Comparison of ENCODE assay signal across 8 mouse cellular contexts in genomic region chr8:105297511-105298192, GRCm38 (mm10). TPM values are rescaled to one million over a fixed set of nuclear protein-coding genes. Genes with fewer than 3 reads are reported as not detected.
A peak's percentile ranks its signal among the peaks of the same experiment; 100 is the strongest.
DNase-seq lines count a peak whose midpoint lies in the region; ATAC-seq and TF ChIP-seq lines count a peak whose summit lies in the region.

Gene E2f4, plus strand, starts transcription at chr8:105297663.

- H3K4me1 ChIP-seq in embryonic facial prominence, embryonic 12.5 days, result peaks cover 11% of the 10 kb centered on the region
- H3K4me1 ChIP-seq in kidney, adult 2 months (ENCODE audit: control insufficient read depth, insufficient read depth, low read length), result peaks cover 7% of the 10 kb centered on the region; the same call in 1 of the 2 replicates
- H3K4me1 ChIP-seq in limb, embryonic 12.5 days (replicated peaks), result peaks cover 18% of the 10 kb centered on the region
- peaks cover 21% of the 10 kb centered on the region for H3K4me1 ChIP-seq in midbrain, embryonic 15.5 days
- H3K4me1 ChIP-seq in spleen, adult 2 months (ENCODE audit: control insufficient read depth, insufficient read depth, insufficient read length), result peaks cover 10% of the 10 kb centered on the region; the same call in 1 of the 2 replicates

- H3K27me3 ChIP-seq in embryonic facial prominence, embryonic 12.5 days, result peaks cover 8% of the 10 kb centered on the region; the same call in 1 of the 2 replicates
- H3K27me3 ChIP-seq in kidney, adult 2 months (replicated peaks; ENCODE audit: control insufficient read depth, insufficient read depth, low read length), result no peaks in the 10 kb centered on the region
- H3K27me3 ChIP-seq in limb, embryonic 12.5 days, result peaks cover 14% of the 10 kb centered on the region
- H3K27me3 ChIP-seq in midbrain, embryonic 15.5 days (replicated peaks), result no peaks in the 10 kb centered on the region
- H3K27me3 ChIP-seq in spleen, adult 2 months (ENCODE audit: control insufficient read depth, insufficient read depth, low read length), result no peaks in the 10 kb centered on the region

- DNase-seq in 3134 (ENCODE audit: extremely low read depth, insufficient read length, low spot score), result peak; percentile 84
- DNase-seq in adrenal gland, postnatal 25 days, result peak; percentile 94
- peak; percentile 95 to 96 for DNase-seq in heart, adult 18-20 months
- DNase-seq in kidney, adult 2 months, result peak; percentile 97
- peak; percentile 71 to 90 for DNase-seq in spleen, adult 2 months (ENCODE audit: low read depth in 1 of 2, low spot score in 2 of 2)

- peak within 1 kb of the TSS; percentile 96 for H3K4me3 ChIP-seq in embryonic facial prominence, embryonic 12.5 days
- peak within 1 kb of the TSS; percentile 88 for H3K4me3 ChIP-seq in kidney, adult 2 months (ENCODE audit: insufficient read depth, low read depth, low read length)
- H3K4me3 ChIP-seq in limb, embryonic 12.5 days (replicated peaks), result peak within 1 kb of the TSS; percentile 98
- H3K4me3 ChIP-seq in midbrain, embryonic 15.5 days, result peak within 1 kb of the TSS; percentile 100
- peak within 1 kb of the TSS; percentile 88 for H3K4me3 ChIP-seq in spleen, adult 2 months (ENCODE audit: extremely low read depth, insufficient read depth, insufficient read length)

- ATAC-seq in embryonic facial prominence, embryonic 12.5 days (ENCODE audit: insufficient number of reproducible peaks, insufficient read depth, low FRiP score, low TSS enrichment), result peak; percentile 73
- ATAC-seq in limb, embryonic 12.5 days (ENCODE audit: insufficient number of reproducible peaks, insufficient read depth, low FRiP score, low TSS enrichment, low read depth), result peak; percentile 83
- ATAC-seq in midbrain, embryonic 15.5 days (replicated peaks), result peak; percentile 90

- H3K36me3 ChIP-seq in embryonic facial prominence, embryonic 12.5 days, result peaks cover 36% of the 10 kb centered on the region
- no peaks in the 10 kb centered on the region; the same call in none of the 2 replicates for H3K36me3 ChIP-seq in kidney, adult 2 months (ENCODE audit: control insufficient read depth, insufficient read depth, low read length)
- H3K36me3 ChIP-seq in limb, embryonic 12.5 days, result peaks cover 42% of the 10 kb centered on the region
- H3K36me3 ChIP-seq in midbrain, embryonic 15.5 days (replicated peaks), result peaks cover 24% of the 10 kb centered on the region
- peaks cover 24% of the 10 kb centered on the region for H3K36me3 ChIP-seq in spleen, adult 2 months (ENCODE audit: control insufficient read depth, insufficient read depth, low read length)

- no peak for TF ChIP-seq CTCF in kidney, adult 2 months (conservative IDR thresholded peaks at IDR 0.05; ENCODE audit: insufficient read depth, insufficient read length, low read depth, low read length)
- TF ChIP-seq CTCF in spleen, adult 2 months (IDR thresholded peaks at IDR 0.05; ENCODE audit: extremely low read depth, insufficient read depth, insufficient read length, insufficient replicate concordance), result no peak

- H3K9ac ChIP-seq in embryonic facial prominence, embryonic 12.5 days, result peak within 1 kb of the TSS; percentile 93
- H3K9ac ChIP-seq in limb, embryonic 12.5 days (replicated peaks), result peak within 1 kb of the TSS; percentile 86
- H3K9ac ChIP-seq in midbrain, embryonic 15.5 days, result peak within 1 kb of the TSS; percentile 99

- H3K4me2 ChIP-seq in embryonic facial prominence, embryonic 12.5 days (replicated peaks), result peak within 1 kb of the TSS; percentile 98
- peak within 1 kb of the TSS; percentile 97 for H3K4me2 ChIP-seq in limb, embryonic 12.5 days
- H3K4me2 ChIP-seq in midbrain, embryonic 15.5 days, result peak within 1 kb of the TSS; percentile 99

- under 1% methylated on average over 53 of the region's 58 CpGs for WGBS in embryonic facial prominence, embryonic 12.5 days
- under 1% methylated on average over 58 of the region's 58 CpGs for WGBS in kidney, adult 2 months
- WGBS in limb, embryonic 12.5 days, result under 1% methylated on average over 58 of the region's 58 CpGs
- under 1% methylated on average over 57 of the region's 58 CpGs for WGBS in midbrain, embryonic 15.5 days
- 1% methylated on average over 58 of the region's 58 CpGs for WGBS in spleen, adult 2 months

- TF ChIP-seq POLR2A in kidney, adult 2 months (IDR thresholded peaks at IDR 0.05; ENCODE audit: low read depth, low read length), result no peak
- peak; percentile 44 for TF ChIP-seq POLR2A in spleen, adult 2 months (IDR thresholded peaks at IDR 0.05; ENCODE audit: low read depth, low read length)

- peak within 1 kb of the TSS; percentile 50; the same call in 1 of the 2 replicates for H3K27ac ChIP-seq in embryonic facial prominence, embryonic 12.5 days
- peak within 1 kb of the TSS; percentile 77 for H3K27ac ChIP-seq in kidney, adult 2 months (ENCODE audit: insufficient read depth, low read depth, low read length)
- peak within 1 kb of the TSS; percentile 62 for H3K27ac ChIP-seq in limb, embryonic 12.5 days
- H3K27ac ChIP-seq in midbrain, embryonic 15.5 days, result peak within 1 kb of the TSS; percentile 74
- peak within 1 kb of the TSS; percentile 58 for H3K27ac ChIP-seq in spleen, adult 2 months (ENCODE audit: insufficient read depth, low read length)

- H3K9me3 ChIP-seq in embryonic facial prominence, embryonic 12.5 days, result no peaks in the 10 kb centered on the region
- H3K9me3 ChIP-seq in limb, embryonic 12.5 days, result no peaks in the 10 kb centered on the region
- H3K9me3 ChIP-seq in midbrain, embryonic 15.5 days, result no peaks in the 10 kb centered on the region

RNA-seq across cellular contexts. Expression of gene E2f4, which starts in this region (rescaled TPM):
- total RNA-seq in adrenal gland, postnatal 25 days (2021), result 44.1 and 45.5 TPM in 2 replicates
- polyA plus RNA-seq in embryonic facial prominence, embryonic 12.5 days (2016; fragmentation: Nextera tagmentation; extraction: Ambion mirVana), result 81.1 and 82.3 TPM in 2 replicates
- 10 to 100 TPM; 21.6 TPM for total RNA-seq in heart, adult 18-20 months (2021)
- 88.1 and 93.5 TPM in 2 replicates for polyA plus RNA-seq in kidney, adult 2 months (2012; rRNA removed)
- polyA plus RNA-seq in limb, embryonic 12.5 days (2016; fragmentation: Nextera tagmentation; extraction: Ambion mirVana), result 75.6 and 91.3 TPM in 2 replicates
- polyA plus RNA-seq in midbrain, embryonic 15.5 days (2015; fragmentation: Nextera tagmentation; extraction: Ambion mirVana), result 45.3 and 48.9 TPM in 2 replicates
- 165 and 202 TPM in 2 replicates for polyA plus RNA-seq in spleen, adult 2 months (2012; rRNA removed)

Comparison
In these comparisons a context has a peak if more than half of its experiments do, and no peak if none do; other contexts are left out.
1. Peak in every context shown above with its lines: DNase-seq, ATAC-seq, H3K4me3 ChIP-seq and H3K27ac ChIP-seq.